Mouse (Mus musculus) CD8-positive naive resting alpha-beta T cell, adult 57 days (primary cell): ENCODE measurements around the gene Dnajb6. TPM values are rescaled to one million over a fixed set of nuclear protein-coding genes. Genes with fewer than 3 reads are reported as not detected.

Experiments used
- total RNA-seq: library from RNA; stranded (reverse); gene quantifications from one replicate; pipeline ENCODE4 v1.2.4, GENCODE M21; 2023

Dnajb6 gene
- total RNA-seq: 378 TPM

DNA sequence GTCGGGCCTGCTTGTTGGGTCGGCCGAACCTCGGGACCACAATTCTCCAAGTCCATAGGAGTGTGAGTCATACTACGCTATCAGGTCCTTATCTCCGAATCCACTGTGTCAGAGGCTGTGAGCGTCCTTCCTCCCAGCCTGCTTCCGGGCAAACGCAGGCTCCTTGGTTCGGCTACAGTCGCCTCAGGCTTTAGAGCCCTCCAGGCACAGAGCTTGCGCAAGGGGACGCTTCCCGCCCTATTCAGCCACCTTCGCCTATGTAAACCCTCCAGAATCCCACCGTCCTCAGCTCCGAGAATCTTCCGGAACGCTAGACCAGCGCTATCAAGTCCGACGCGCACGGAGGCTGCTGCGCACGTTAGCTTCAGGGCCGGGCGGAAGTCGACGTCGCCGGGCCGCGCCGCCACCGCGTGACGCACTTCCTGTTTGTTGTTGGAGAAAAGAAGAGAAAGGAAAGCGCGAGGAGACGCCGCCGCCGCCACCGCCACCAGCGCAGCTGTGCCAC is at the start of gene Dnajb6, which contains the start of gene Gm5129:
Dnajb6 (plus strand) TSS at position 132 of the 505 bp plus-strand sequence.
Gm5129 (minus strand) TSS at position 380 of the 505 bp plus-strand sequence.

Other genes with a start within 250 kb of the Dnajb6 start
- 39.2 TPM for gene Ube3c, start 166.4 kb upstream of the Dnajb6 start, total RNA-seq
- gene Gm5129, start 248 bp downstream of the Dnajb6 start, total RNA-seq: 10.4 TPM